23 mouse cellular contexts compared by ENCODE assay signal in genomic region chr12:86935692-86936282, GRCm38 (mm10). TPM values are rescaled to one million over a fixed set of nuclear protein-coding genes. Genes with fewer than 3 reads are reported as not detected.
A peak's percentile ranks its signal among the peaks of the same experiment; 100 is the strongest.
DNase-seq lines count a peak whose midpoint lies in the region; TF ChIP-seq lines count a peak whose summit lies in the region.
"Had no signal": no experiment of that assay in that cellular context is flagged by ENCODE, and none has a peak within 500 bp of the region (broad histone marks: within the 10 kb centered on the region; RNA-seq: fewer than 3 reads in every experiment).

No protein-coding gene starts in this region.

- no peaks in the 10 kb centered on the region for H3K27me3 ChIP-seq in small intestine, adult 2 months (ENCODE audit: control insufficient read depth, insufficient read depth, low read length)
- H3K27me3 ChIP-seq: embryonic facial prominence, embryonic 12.5 days; hindbrain, embryonic 15.5 days; intestine, embryonic 15.5 days; limb, embryonic 12.5 days; liver, embryonic 12.5 days had no signal

- H3K4me3 ChIP-seq in gastrocnemius, adult 2 months, result no peak overlapping the region
- H3K4me3 ChIP-seq in small intestine, adult 2 months (ENCODE audit: low read depth, low read length), result no peak overlapping the region
- H3K4me3 ChIP-seq: embryonic facial prominence, embryonic 12.5 days; hindbrain, embryonic 15.5 days; intestine, embryonic 15.5 days; limb, embryonic 12.5 days; liver, embryonic 12.5 days; midbrain, embryonic 10.5 days had no signal

- 66% methylated on average over 8 of the region's 8 CpGs for WGBS in small intestine, adult 2 months

- no peak for DNase-seq in gastrocnemius, adult 2 months
- no peak for DNase-seq in gastrocnemius, postnatal 10 days
- DNase-seq in lung, postnatal 36 days, result peak; percentile 35
- no peak for DNase-seq in lung, postnatal 14 days
- DNase-seq in adipocyte (ENCODE audit: low spot score), result peak; percentile 57
- DNase-seq in right cerebral cortex, adult 18-20 months, result no peak
- DNase-seq: cerebellum, adult 9-11 months; kidney, postnatal 4 days; lung, adult 2 months; spleen, adult 18-20 months; thymus, adult 18-20 months; thymus, postnatal 4 days had no signal

- intact Hi-C loops in gastrocnemius, adult 2 months (cut with DNase I), result no loop called here

- no peak for TF ChIP-seq POLR2A in small intestine, adult 2 months (IDR thresholded peaks at IDR 0.05; ENCODE audit: low read depth, low read length)

- TF ChIP-seq CTCF in gastrocnemius, adult 2 months (IDR thresholded peaks at IDR 0.05), result no peak
- no peak for TF ChIP-seq CTCF in small intestine, adult 2 months (IDR thresholded peaks at IDR 0.05; ENCODE audit: extremely low read depth, insufficient read length, insufficient replicate concordance, low read depth, low read length)

- peak overlapping the region; percentile 89 for H3K27ac ChIP-seq in gastrocnemius, adult 2 months
- peak overlapping the region; percentile 58 for H3K27ac ChIP-seq in small intestine, adult 2 months (ENCODE audit: insufficient read depth, low read depth, low read length)
- H3K27ac ChIP-seq: embryonic facial prominence, embryonic 12.5 days; hindbrain, embryonic 15.5 days; intestine, embryonic 15.5 days; limb, embryonic 12.5 days; liver, embryonic 12.5 days; midbrain, embryonic 10.5 days had no signal

- H3K36me3 ChIP-seq in small intestine, adult 2 months (ENCODE audit: control insufficient read depth, insufficient read depth, low read length), result no peaks in the 10 kb centered on the region
- H3K36me3 ChIP-seq: embryonic facial prominence, embryonic 12.5 days; G1E; hindbrain, embryonic 15.5 days; intestine, embryonic 15.5 days; limb, embryonic 12.5 days; liver, embryonic 12.5 days; midbrain, embryonic 10.5 days had no signal

- peaks cover 12% of the 10 kb centered on the region; the same call in 1 of the 2 replicates for H3K4me1 ChIP-seq in small intestine, adult 2 months (ENCODE audit: control insufficient read depth, insufficient read depth, insufficient read length, low read length)
- H3K4me1 ChIP-seq: intestine, embryonic 15.5 days; limb, embryonic 12.5 days; liver, embryonic 12.5 days had no signal

RNA-seq across cellular contexts. Expression of gene Cipc, which starts 11.1 kb away (rescaled TPM):
- total RNA-seq in gastrocnemius, adult 2 months (2021), result 10 to 100 TPM; 32.2 to 33.8 TPM
- total RNA-seq in gastrocnemius, postnatal 10 days (2021), result 10 to 100 TPM; 17.5 to 22.8 TPM
- 7.9 and 16.3 TPM in 2 replicates for polyA plus RNA-seq in small intestine, adult 2 months (2012; rRNA removed)

RNA-seq across cellular contexts. Expression of gene Irf2bpl, which starts 51.2 kb away (rescaled TPM):
- 10 to 100 TPM; 21.5 to 28.2 TPM for total RNA-seq in gastrocnemius, adult 2 months (2021)
- 10 to 100 TPM; 42.9 to 46.7 TPM for total RNA-seq in gastrocnemius, postnatal 10 days (2021)
- 17.5 and 30.5 TPM in 2 replicates for polyA plus RNA-seq in small intestine, adult 2 months (2012; rRNA removed)

RNA-seq across cellular contexts. Expression of gene Zdhhc22, which starts 54.4 kb away (rescaled TPM):
- total RNA-seq in gastrocnemius, adult 2 months (2021), result not detected
- total RNA-seq in gastrocnemius, postnatal 10 days (2021), result not detected
- polyA plus RNA-seq in small intestine, adult 2 months (2012; rRNA removed), result 0.03 and 0.04 TPM in 2 replicates
- polyA plus RNA-seq: G1E; gonadal fat pad, adult 2 months; heart, postnatal 0 days; kidney, embryonic 14.5 days; liver, embryonic 12.5 days; lung, adult 2 months had no signal

Comparison
In these comparisons a context has a peak if more than half of its experiments do, and no peak if none do; other contexts are left out.
1. DNase-seq: peak in lung, postnatal 36 days (single experiment) and adipocyte (single experiment); none in gastrocnemius, adult 2 months (single experiment), gastrocnemius, postnatal 10 days (single experiment), lung, postnatal 14 days (single experiment) and right cerebral cortex, adult 18-20 months (single experiment).